Mouse (Mus musculus): ENCODE measurements around the gene Dlg4. TPM values are rescaled to one million over a fixed set of nuclear protein-coding genes. Genes with fewer than 3 reads are reported as not detected.

Dlg4 gene
- polyA plus RNA-seq, 1 experiment from 2014 or later, result 4.8 TPM

- Histone ChIP-seq H3K9me3 (replicated peaks) (no peaks in the 10 kb centered on the region), H3K36me3 (no peaks in the 10 kb centered on the region), H3K4me2 (no peak overlapping the region), H3K4me3 (no peak overlapping the region), H3K9ac (no peak overlapping the region), H3K27ac (no peak overlapping the region), H3K4me1 (replicated peaks) (no peaks in the 10 kb centered on the region; the same call in 1 of the 2 replicates), H3K27me3 (no peaks in the 10 kb centered on the region)
- 40% methylated on average over 2 of the region's 3 CpGs for WGBS
- ATAC-seq (replicated peaks; ENCODE audit: insufficient number of reproducible peaks, insufficient read depth, low FRiP score, low read depth), result no peak
Observed at GRCm38 (mm10) chr11:70077441-70077840, 60.7 kb downstream of the Dlg4 start.

- no peak overlapping the region for H3K4me3 ChIP-seq
- no peak overlapping the region for H3K27ac ChIP-seq
- 63% methylated on average over 6 of the region's 6 CpGs for WGBS
- no peaks in the 10 kb centered on the region; the same call in 1 of the 2 replicates for H3K4me1 ChIP-seq (replicated peaks)
- H3K9me3 ChIP-seq (replicated peaks), result no peaks in the 10 kb centered on the region
- H3K4me2 ChIP-seq, result no peak overlapping the region
- ATAC-seq (replicated peaks; ENCODE audit: insufficient number of reproducible peaks, insufficient read depth, low FRiP score, low read depth), result no peak
- no peaks in the 10 kb centered on the region for H3K27me3 ChIP-seq
- H3K36me3 ChIP-seq, result no peaks in the 10 kb centered on the region
- no peak overlapping the region for H3K9ac ChIP-seq
Observed at GRCm38 (mm10) chr11:70079175-70079574, 62.4 kb downstream of the Dlg4 start.

GRCm38 (mm10) chr11:70079928-70080327, 63.2 kb downstream of the Dlg4 start:
- Histone ChIP-seq H3K27me3 (no peaks in the 10 kb centered on the region), H3K4me1 (replicated peaks) (no peaks in the 10 kb centered on the region; the same call in 1 of the 2 replicates), H3K9me3 (replicated peaks) (no peaks in the 10 kb centered on the region), H3K9ac (no peak overlapping the region), H3K27ac (no peak overlapping the region), H3K4me3 (no peak overlapping the region), H3K4me2 (no peak overlapping the region), H3K36me3 (no peaks in the 10 kb centered on the region)
- 50% methylated on average over 7 of the region's 7 CpGs for WGBS
- ATAC-seq (replicated peaks; ENCODE audit: insufficient number of reproducible peaks, insufficient read depth, low FRiP score, low read depth), result no peak

- no peak overlapping the region for H3K27ac ChIP-seq
- 72% methylated on average over 15 of the region's 15 CpGs for WGBS
- H3K4me3 ChIP-seq, result no peak overlapping the region
- H3K9me3 ChIP-seq (replicated peaks), result no peaks in the 10 kb centered on the region
- no peak overlapping the region for H3K9ac ChIP-seq
- no peak for ATAC-seq (replicated peaks; ENCODE audit: insufficient number of reproducible peaks, insufficient read depth, low FRiP score, low read depth)
- no peaks in the 10 kb centered on the region for H3K27me3 ChIP-seq
- H3K36me3 ChIP-seq, result no peaks in the 10 kb centered on the region
- no peaks in the 10 kb centered on the region for H3K4me1 ChIP-seq (replicated peaks)
- no peak overlapping the region for H3K4me2 ChIP-seq
Observed at GRCm38 (mm10) chr11:70080803-70081590, 64.3 kb downstream of the Dlg4 start.

- Histone ChIP-seq H3K27me3 (no peaks in the 10 kb centered on the region), H3K36me3 (no peaks in the 10 kb centered on the region), H3K4me2 (no peak overlapping the region), H3K27ac (no peak overlapping the region), H3K9ac (no peak overlapping the region), H3K9me3 (replicated peaks) (no peaks in the 10 kb centered on the region; the same call in 1 of the 2 replicates), H3K4me3 (no peak overlapping the region), H3K4me1 (replicated peaks) (no peaks in the 10 kb centered on the region)
- WGBS, result 75% methylated on average over 8 of the region's 8 CpGs
- ATAC-seq (replicated peaks; ENCODE audit: insufficient number of reproducible peaks, insufficient read depth, low FRiP score, low read depth), result no peak
Observed at GRCm38 (mm10) chr11:70084563-70084962, 67.8 kb downstream of the Dlg4 start.

GRCm38 (mm10) chr11:70091986-70092783, 75.4 kb downstream of the Dlg4 start, which contains the start of gene Asgr2:
Asgr2 (plus strand) TSS chr11:70092644.
- Histone ChIP-seq H3K4me2 (no peak within 1 kb of the TSS), H3K4me3 (no peak within 1 kb of the TSS), H3K27ac (no peak within 1 kb of the TSS), H3K4me1 (replicated peaks) (no peaks in the 10 kb centered on the region), H3K9me3 (replicated peaks) (no peaks in the 10 kb centered on the region; the same call in 1 of the 2 replicates), H3K27me3 (no peaks in the 10 kb centered on the region), H3K9ac (no peak within 1 kb of the TSS), H3K36me3 (no peaks in the 10 kb centered on the region)
- 63% methylated on average over 12 of the region's 12 CpGs for WGBS
- ATAC-seq (replicated peaks; ENCODE audit: insufficient number of reproducible peaks, insufficient read depth, low FRiP score, low read depth), result no peak

MicroRNA genes within 50 kb of the gene (microRNA counts, 519-probe panel; counts per million panel counts)
- not detected for microRNA mmu-miR-324-3p
- microRNA mmu-miR-324-5p, result 2,873 counts per million, percentile 70 among the panel's probes with 10 or more counts

Small RNAs within 50 kb of the gene (microRNA-seq; reads per million reads assigned to microRNA genes)
- gene Gm44349, result not detected
- 2,248 reads per million, percentile 84 among the genes with 10 or more reads in this experiment for gene Mir324

Other genes starting within 250 kb of the Dlg4 start
- gene Chrnb1, start 221.0 kb upstream of the Dlg4 start, polyA plus RNA-seq (2015; fragmentation: Nextera tagmentation; extraction: Ambion mirVana), result 5.4 and 7.5 TPM in 2 replicates
- 1.8 and 2.9 TPM in 2 replicates for gene Fgf11, start 215.1 kb upstream of the Dlg4 start, polyA plus RNA-seq (2015; fragmentation: Nextera tagmentation; extraction: Ambion mirVana)
- 1.1 and 2.6 TPM in 2 replicates for gene Tmem102, start 211.3 kb upstream of the Dlg4 start, polyA plus RNA-seq (2015; fragmentation: Nextera tagmentation; extraction: Ambion mirVana)
- gene Gm39566, start 201.6 kb upstream of the Dlg4 start, polyA plus RNA-seq (2015; fragmentation: Nextera tagmentation; extraction: Ambion mirVana), result not detected in 2 replicates
- gene Spem2, start 198.5 kb upstream of the Dlg4 start, polyA plus RNA-seq (2015; fragmentation: Nextera tagmentation; extraction: Ambion mirVana), result not detected in 2 replicates
- gene Spem1, start 194.8 kb upstream of the Dlg4 start, polyA plus RNA-seq (2015; fragmentation: Nextera tagmentation; extraction: Ambion mirVana), result not detected in 2 replicates
- 1.6 and 2.2 TPM in 2 replicates for gene Nlgn2, start 179.2 kb upstream of the Dlg4 start, polyA plus RNA-seq (2015; fragmentation: Nextera tagmentation; extraction: Ambion mirVana)
- 291 and 359 TPM in 2 replicates for gene Tmem256, start 178.4 kb upstream of the Dlg4 start, polyA plus RNA-seq (2015; fragmentation: Nextera tagmentation; extraction: Ambion mirVana)
- gene Plscr3, start 170.6 kb upstream of the Dlg4 start, polyA plus RNA-seq (2015; fragmentation: Nextera tagmentation; extraction: Ambion mirVana), result 68.5 and 81.4 TPM in 2 replicates
- gene Tnk1, start 158.2 kb upstream of the Dlg4 start, polyA plus RNA-seq (2015; fragmentation: Nextera tagmentation; extraction: Ambion mirVana), result 0.31 and 0.80 TPM in 2 replicates
- gene Tmem95, start 138.9 kb upstream of the Dlg4 start, polyA plus RNA-seq (2015; fragmentation: Nextera tagmentation; extraction: Ambion mirVana), result not detected in 2 replicates
- gene Kctd11, start 135.5 kb upstream of the Dlg4 start, polyA plus RNA-seq (2015; fragmentation: Nextera tagmentation; extraction: Ambion mirVana), result 3.3 and 5.7 TPM in 2 replicates
- 4.5 and 14.8 TPM in 2 replicates for gene Acap1, start 121.4 kb upstream of the Dlg4 start, polyA plus RNA-seq (2015; fragmentation: Nextera tagmentation; extraction: Ambion mirVana)
- gene 2810408A11Rik, start 116.0 kb upstream of the Dlg4 start, polyA plus RNA-seq (2015; fragmentation: Nextera tagmentation; extraction: Ambion mirVana), result 3.7 and 5.8 TPM in 2 replicates
- 5.2 and 7.0 TPM in 2 replicates for gene Neurl4, start 115.9 kb upstream of the Dlg4 start, polyA plus RNA-seq (2015; fragmentation: Nextera tagmentation; extraction: Ambion mirVana)
- gene Gps2, start 103.1 kb upstream of the Dlg4 start, polyA plus RNA-seq (2015; fragmentation: Nextera tagmentation; extraction: Ambion mirVana), result 44.8 and 54.9 TPM in 2 replicates
- 975 and 1,130 TPM in 2 replicates for gene Eif5a, start 95.0 kb upstream of the Dlg4 start, polyA plus RNA-seq (2015; fragmentation: Nextera tagmentation; extraction: Ambion mirVana)
- 5.5 and 5.7 TPM in 2 replicates for gene Ybx2, start 81.1 kb upstream of the Dlg4 start, polyA plus RNA-seq (2015; fragmentation: Nextera tagmentation; extraction: Ambion mirVana)
- gene Slc2a4, start 68.8 kb upstream of the Dlg4 start, polyA plus RNA-seq (2015; fragmentation: Nextera tagmentation; extraction: Ambion mirVana), result 42.0 and 42.6 TPM in 2 replicates
- 3.8 and 13.9 TPM in 2 replicates for gene Cldn7, start 52.2 kb upstream of the Dlg4 start, polyA plus RNA-seq (2015; fragmentation: Nextera tagmentation; extraction: Ambion mirVana)
- 19.9 and 21.6 TPM in 2 replicates for gene Ctdnep1, start 35.8 kb upstream of the Dlg4 start, polyA plus RNA-seq (2015; fragmentation: Nextera tagmentation; extraction: Ambion mirVana)
- gene Elp5, start 34.4 kb upstream of the Dlg4 start, polyA plus RNA-seq (2015; fragmentation: Nextera tagmentation; extraction: Ambion mirVana), result 97.8 and 99.6 TPM in 2 replicates
- gene Gabarap, start 25.8 kb upstream of the Dlg4 start, polyA plus RNA-seq (2015; fragmentation: Nextera tagmentation; extraction: Ambion mirVana), result 402 and 455 TPM in 2 replicates
- 38.4 and 42.4 TPM in 2 replicates for gene Phf23, start 21.2 kb upstream of the Dlg4 start, polyA plus RNA-seq (2015; fragmentation: Nextera tagmentation; extraction: Ambion mirVana)
- gene Dvl2, start 16.3 kb upstream of the Dlg4 start, polyA plus RNA-seq (2015; fragmentation: Nextera tagmentation; extraction: Ambion mirVana), result 17.4 and 24.8 TPM in 2 replicates
- 200 and 235 TPM in 2 replicates for gene Acadvl, start 1.5 kb upstream of the Dlg4 start, polyA plus RNA-seq (2015; fragmentation: Nextera tagmentation; extraction: Ambion mirVana)
- gene Asgr1, start 37.1 kb downstream of the Dlg4 start, polyA plus RNA-seq (2015; fragmentation: Nextera tagmentation; extraction: Ambion mirVana), result 0.29 TPM in 1 of 2 replicates, not detected in the other
- 0.22 TPM in 1 of 2 replicates, not detected in the other for gene Asgr2, start 75.7 kb downstream of the Dlg4 start, polyA plus RNA-seq (2015; fragmentation: Nextera tagmentation; extraction: Ambion mirVana)
- 0.40 and 0.82 TPM in 2 replicates for gene Mgl2, start 113.4 kb downstream of the Dlg4 start, polyA plus RNA-seq (2015; fragmentation: Nextera tagmentation; extraction: Ambion mirVana)
- 0.40 and 0.67 TPM in 2 replicates for gene Clec10a, start 139.3 kb downstream of the Dlg4 start, polyA plus RNA-seq (2015; fragmentation: Nextera tagmentation; extraction: Ambion mirVana)
- 0.54 and 0.65 TPM in 2 replicates for gene Slc16a11, start 195.8 kb downstream of the Dlg4 start, polyA plus RNA-seq (2015; fragmentation: Nextera tagmentation; extraction: Ambion mirVana)
- 4.5 and 5.2 TPM in 2 replicates for gene Slc16a13, start 204.1 kb downstream of the Dlg4 start, polyA plus RNA-seq (2015; fragmentation: Nextera tagmentation; extraction: Ambion mirVana)
- gene Bcl6b, start 212.9 kb downstream of the Dlg4 start, polyA plus RNA-seq (2015; fragmentation: Nextera tagmentation; extraction: Ambion mirVana), result 18.1 and 19.8 TPM in 2 replicates
- gene 0610010K14Rik, start 221.0 kb downstream of the Dlg4 start, polyA plus RNA-seq (2015; fragmentation: Nextera tagmentation; extraction: Ambion mirVana), result 107 and 113 TPM in 2 replicates
- gene Gm21988, start 222.9 kb downstream of the Dlg4 start, polyA plus RNA-seq (2015; fragmentation: Nextera tagmentation; extraction: Ambion mirVana), result 7.3 and 10.3 TPM in 2 replicates
- 198 and 215 TPM in 2 replicates for gene Rnasek, start 222.9 kb downstream of the Dlg4 start, polyA plus RNA-seq (2015; fragmentation: Nextera tagmentation; extraction: Ambion mirVana)
- 4.1 TPM in 2 replicates for gene Alox12, start 238.4 kb downstream of the Dlg4 start, polyA plus RNA-seq (2015; fragmentation: Nextera tagmentation; extraction: Ambion mirVana)

Data from heart, embryonic 15.5 days (tissue).